Mouse (Mus musculus): ENCODE measurements around the gene Nr2e1. TPM values are rescaled to one million over a fixed set of nuclear protein-coding genes. Genes with fewer than 3 reads are reported as not detected.
A peak's percentile ranks its signal among the peaks of the same experiment; 100 is the strongest.

Nr2e1 gene
- polyA plus RNA-seq, 1 experiment from 2014 or later: not detected

DNA sequence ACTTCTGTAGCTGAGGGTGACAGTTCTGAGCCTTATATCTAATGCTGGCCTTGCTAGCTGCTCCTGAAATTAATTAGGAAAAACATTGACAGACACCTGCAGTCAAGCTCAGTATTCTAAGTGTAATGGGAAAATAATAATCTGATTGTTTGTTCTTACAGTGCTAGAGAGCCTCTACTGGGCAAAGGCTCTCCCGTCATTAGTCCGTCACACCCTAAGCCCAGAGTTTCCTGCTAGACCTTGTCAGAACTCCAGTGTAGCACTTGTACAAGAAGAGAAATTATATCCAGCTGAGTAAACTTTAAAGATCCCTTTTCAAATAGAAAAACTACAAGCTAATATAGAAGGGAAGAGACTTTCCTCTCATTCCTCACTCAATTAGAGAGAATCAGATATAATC is 60.5 kb downstream of the Nr2e1 start:
- WGBS: 48% methylated on average over 2 of the region's 2 CpGs
- peaks cover 19% of the 10 kb centered on the region for H3K36me3 ChIP-seq
- H3K9ac ChIP-seq: no peak overlapping the region
- no peaks in the 10 kb centered on the region for H3K27me3 ChIP-seq
- peaks cover 16% of the 10 kb centered on the region for H3K4me1 ChIP-seq
- H3K4me2 ChIP-seq: no peak overlapping the region
- ATAC-seq (ENCODE audit: insufficient number of reproducible peaks, low FRiP score, low TSS enrichment, low read depth): no peak
- H3K9me3 ChIP-seq: no peaks in the 10 kb centered on the region
- H3K4me3 ChIP-seq: no peak overlapping the region
- peak overlapping the region; percentile 7; the same call in 1 of the 2 replicates for H3K27ac ChIP-seq

GRCm38 (mm10) chr10:42521315-42521981 is 62.0 kb downstream of the Nr2e1 start:
- peaks cover 12% of the 10 kb centered on the region; the same call in 1 of the 2 replicates for H3K36me3 ChIP-seq
- no peak overlapping the region for H3K9ac ChIP-seq
- peak overlapping the region; percentile 5; the same call in 1 of the 2 replicates for H3K27ac ChIP-seq
- H3K4me1 ChIP-seq: peaks cover 16% of the 10 kb centered on the region
- H3K27me3 ChIP-seq: no peaks in the 10 kb centered on the region
- ATAC-seq (ENCODE audit: insufficient number of reproducible peaks, low FRiP score, low TSS enrichment, low read depth): no peak
- H3K4me3 ChIP-seq: no peak overlapping the region
- no peak overlapping the region for H3K4me2 ChIP-seq
- no peaks in the 10 kb centered on the region for H3K9me3 ChIP-seq
- 56% methylated on average over 5 of the region's 5 CpGs for WGBS

- H3K4me3 ChIP-seq: no peak overlapping the region
- 0 out of 2 replicates have a peak, but pooled peaks cover 2% of the 10 kb centered on the region for H3K36me3 ChIP-seq
Observed at GRCm38 (mm10) chr10:42518363-42518762, 65.1 kb downstream of the Nr2e1 start.

DNA sequence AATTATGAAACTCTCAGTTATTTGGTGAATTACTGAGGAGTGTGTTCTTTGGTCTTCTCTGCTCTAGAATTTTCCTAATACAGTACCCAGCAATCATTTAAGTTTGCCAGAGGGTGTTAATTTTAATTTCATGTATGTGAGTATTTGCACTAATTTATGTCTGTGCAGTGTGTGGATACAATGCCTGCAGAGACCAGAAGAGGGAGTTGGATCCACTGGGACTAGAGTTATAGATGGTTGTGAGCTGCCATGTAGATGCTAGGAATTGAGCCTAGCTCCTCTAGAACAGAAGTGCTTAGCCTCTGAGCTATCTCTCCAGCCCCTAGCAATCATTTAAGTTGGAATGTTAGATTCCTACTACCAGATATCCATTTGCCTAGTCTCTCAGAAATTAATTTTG is 69.3 kb downstream of the Nr2e1 start:
- H3K36me3 ChIP-seq: no peaks in the 10 kb centered on the region; the same call in 1 of the 2 replicates
- H3K27me3 ChIP-seq: no peaks in the 10 kb centered on the region
- no peak for ATAC-seq (ENCODE audit: insufficient number of reproducible peaks, low FRiP score, low TSS enrichment, low read depth)
- H3K4me2 ChIP-seq: no peak overlapping the region
- H3K27ac ChIP-seq: no peak overlapping the region
- no peak overlapping the region for H3K9ac ChIP-seq
- H3K9me3 ChIP-seq: no peaks in the 10 kb centered on the region
- H3K4me3 ChIP-seq: no peak overlapping the region
- H3K4me1 ChIP-seq: no peaks in the 10 kb centered on the region

More at GRCm38 (mm10) chr10:42518363-42518762, 65.1 kb downstream of the Nr2e1 start:
- Histone ChIP-seq H3K9ac (no peak overlapping the region), H3K9me3 (no peaks in the 10 kb centered on the region), H3K27me3 (no peaks in the 10 kb centered on the region), H3K4me1 (peaks cover 3% of the 10 kb centered on the region; the same call in 1 of the 2 replicates), H3K4me2 (no peak overlapping the region), H3K27ac (no peak overlapping the region)
- no peak for ATAC-seq (ENCODE audit: insufficient number of reproducible peaks, low FRiP score, low TSS enrichment, low read depth)
- WGBS: 88% methylated on average over 8 of the region's 8 CpGs

Other genes starting within 250 kb of the Nr2e1 start
- gene Afg1l, start 105.1 kb downstream of the Nr2e1 start, polyA plus RNA-seq (2015; fragmentation: Nextera tagmentation; extraction: Ambion mirVana): 5.9 and 6.5 TPM in 2 replicates
- gene Snx3, start 81.6 kb downstream of the Nr2e1 start, polyA plus RNA-seq (2015; fragmentation: Nextera tagmentation; extraction: Ambion mirVana): 331 and 359 TPM in 2 replicates
- 13.0 and 13.5 TPM in 2 replicates for gene Ostm1, start 190 bp upstream of the Nr2e1 start, polyA plus RNA-seq (2015; fragmentation: Nextera tagmentation; extraction: Ambion mirVana)
- gene Sec63, start 177.9 kb upstream of the Nr2e1 start, polyA plus RNA-seq (2015; fragmentation: Nextera tagmentation; extraction: Ambion mirVana): 20.1 and 24.1 TPM in 2 replicates

All from limb, embryonic 15.5 days (tissue).